Mouse (Mus musculus) bone marrow macrophage, adult 2 months (primary cell): Measurements from ENCODE around the gene Ppp1r15a.
"Not testable (repeated sequence)": the region's sequence is repeated elsewhere in the genome, so short reads cannot be mapped to it uniquely, and the experiment has no call there.

ENCODE experiments used
- CTCF ChIP-seq: IDR thresholded peaks from 2 replicates; pipeline ENCODE4 v1.5.1; 2012; ENCODE audit warnings: low read depth, mild to moderate bottlenecking, low read length, moderate library complexity
- POLR2A ChIP-seq: IDR thresholded peaks from 2 replicates; pipeline ENCODE4 v1.6.1; 2012; ENCODE audit warnings: mild to moderate bottlenecking, low read depth, low read length, borderline replicate concordance

DNA sequence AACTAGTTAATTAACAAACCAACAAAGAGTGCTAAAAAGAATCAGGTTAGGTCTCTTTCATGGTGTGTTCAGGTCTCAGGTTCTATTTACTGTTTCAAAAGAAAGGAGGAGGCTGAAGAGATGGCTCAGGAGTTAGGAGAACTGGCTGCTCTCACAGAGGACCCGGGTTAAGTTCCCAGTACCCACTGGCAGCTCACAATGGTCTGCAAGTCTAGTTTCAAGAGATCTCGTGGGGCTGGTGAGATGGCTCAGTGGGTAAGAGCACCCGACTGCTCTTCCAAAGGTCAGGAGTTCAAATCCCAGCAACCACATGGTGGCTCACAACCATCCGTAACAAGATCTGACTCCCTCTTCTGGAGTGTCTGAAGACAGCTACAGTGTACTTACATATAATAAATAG, 45.8 kb downstream of the Ppp1r15a start:
- TF ChIP-seq CTCF, POLR2A: not testable (repeated sequence)
